Comparison of ENCODE assay signal across 11 mouse cellular contexts in the genomic region with DNA sequence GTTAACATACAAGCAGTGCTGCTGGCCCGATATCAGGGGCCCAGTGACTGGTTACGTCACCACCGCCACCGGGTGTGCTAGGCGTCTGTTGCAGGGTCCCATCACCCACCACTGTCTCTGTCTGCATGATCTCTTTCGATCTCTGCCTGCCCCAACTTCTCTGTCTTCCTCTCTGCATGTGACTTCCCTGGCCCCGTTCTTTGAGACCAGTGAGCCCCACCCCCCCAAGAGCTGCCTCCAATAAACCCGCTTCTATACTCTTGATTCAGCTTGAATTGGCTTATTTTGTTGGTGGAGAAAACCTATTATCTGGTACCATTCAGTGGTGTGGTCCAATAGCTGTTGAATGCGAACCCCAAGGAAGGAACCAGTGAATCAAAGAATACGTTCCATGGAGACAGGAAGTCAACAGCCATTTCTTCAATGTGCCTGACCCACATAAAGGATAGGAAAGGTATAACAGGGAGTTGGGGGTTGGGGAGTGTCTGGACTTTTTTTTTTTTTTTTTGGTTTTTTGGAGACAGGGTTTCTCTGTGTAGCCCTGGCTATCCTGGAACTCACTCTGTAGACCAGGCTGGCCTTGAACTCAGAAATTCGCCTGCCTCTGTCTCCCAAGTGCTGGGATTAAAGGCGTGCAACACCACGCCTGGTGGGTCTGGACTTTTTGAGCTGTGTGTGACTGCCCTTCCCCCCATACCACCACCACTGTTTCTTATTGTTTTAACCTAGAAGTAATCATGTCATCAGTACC. TPM values are rescaled to one million over a fixed set of nuclear protein-coding genes. Genes with fewer than 3 reads are reported as not detected.
DNase-seq lines count a peak whose midpoint lies in the region; ATAC-seq and TF ChIP-seq lines count a peak whose summit lies in the region.
"Had no signal": no experiment of that assay in that cellular context is flagged by ENCODE, and none has a peak within 500 bp of the region (broad histone marks: within the 10 kb centered on the region; RNA-seq: fewer than 3 reads in every experiment).

No protein-coding gene starts in this region.

- TF ChIP-seq CTCF in forebrain, postnatal 0 days (IDR thresholded peaks at IDR 0.05; ENCODE audit: low read depth) = no peak
- no peak for TF ChIP-seq CTCF in stomach, postnatal 0 days (IDR thresholded peaks at IDR 0.05; ENCODE audit: low read depth)

- H3K4me3 ChIP-seq in forebrain, embryonic 10.5 days = peak overlapping the region; percentile 44
- no peak overlapping the region for H3K4me3 ChIP-seq in forebrain, postnatal 0 days (ENCODE audit: low read depth, low read length)
- H3K4me3 ChIP-seq in midbrain, embryonic 11.5 days (ENCODE audit: low read depth, low read length) = no peak overlapping the region
- H3K4me3 ChIP-seq in midbrain, embryonic 15.5 days = no peak overlapping the region
- H3K4me3 ChIP-seq in limb, embryonic 10.5 days = no peak overlapping the region
- H3K4me3 ChIP-seq in stomach, postnatal 0 days (ENCODE audit: low read depth, low read length) = no peak overlapping the region

- no peak for ATAC-seq in forebrain, postnatal 0 days
- ATAC-seq in midbrain, embryonic 11.5 days (ENCODE audit: low FRiP score) = no peak
- ATAC-seq in midbrain, embryonic 15.5 days (replicated peaks) = no peak
- no peak for ATAC-seq in stomach, postnatal 0 days (ENCODE audit: low FRiP score, low TSS enrichment)

- 75% methylated on average over 13 of the region's 13 CpGs for WGBS in forebrain, embryonic 10.5 days
- WGBS in forebrain, postnatal 0 days = 65% methylated on average over 13 of the region's 13 CpGs
- 78% methylated on average over 13 of the region's 13 CpGs for WGBS in midbrain, embryonic 11.5 days
- 75% methylated on average over 13 of the region's 13 CpGs for WGBS in midbrain, embryonic 15.5 days
- WGBS in limb, embryonic 10.5 days = 83% methylated on average over 13 of the region's 13 CpGs
- 85% methylated on average over 13 of the region's 13 CpGs for WGBS in stomach, postnatal 0 days

- peaks cover 78% of the 10 kb centered on the region for H3K4me1 ChIP-seq in forebrain, embryonic 10.5 days
- peaks cover 28% of the 10 kb centered on the region for H3K4me1 ChIP-seq in forebrain, postnatal 0 days (ENCODE audit: insufficient read depth)
- peaks cover 50% of the 10 kb centered on the region for H3K4me1 ChIP-seq in midbrain, embryonic 11.5 days (ENCODE audit: control insufficient read depth, insufficient read depth, low read length)
- peaks cover 38% of the 10 kb centered on the region for H3K4me1 ChIP-seq in midbrain, embryonic 15.5 days
- H3K4me1 ChIP-seq in limb, embryonic 10.5 days = peaks cover 71% of the 10 kb centered on the region
- peaks cover 9% of the 10 kb centered on the region for H3K4me1 ChIP-seq in stomach, postnatal 0 days (replicated peaks; ENCODE audit: control insufficient read depth, insufficient read depth)

- H3K4me2 ChIP-seq in forebrain, postnatal 0 days (ENCODE audit: low read depth) = no peak overlapping the region
- H3K4me2 ChIP-seq in midbrain, embryonic 11.5 days = no peak overlapping the region
- no peak overlapping the region for H3K4me2 ChIP-seq in midbrain, embryonic 15.5 days
- H3K4me2 ChIP-seq in stomach, postnatal 0 days (replicated peaks; ENCODE audit: low read depth) = no peak overlapping the region

- H3K27me3 ChIP-seq in forebrain, embryonic 10.5 days (ENCODE audit: poor library complexity, severe bottlenecking) = no peaks in the 10 kb centered on the region
- no peaks in the 10 kb centered on the region for H3K27me3 ChIP-seq in forebrain, postnatal 0 days (ENCODE audit: insufficient read depth, low read length)
- H3K27me3 ChIP-seq in midbrain, embryonic 11.5 days (ENCODE audit: control insufficient read depth, insufficient read depth, low read length) = no peaks in the 10 kb centered on the region
- H3K27me3 ChIP-seq in midbrain, embryonic 15.5 days (replicated peaks) = no peaks in the 10 kb centered on the region
- no peaks in the 10 kb centered on the region for H3K27me3 ChIP-seq in limb, embryonic 10.5 days (ENCODE audit: low read depth, poor library complexity, severe bottlenecking)
- H3K27me3 ChIP-seq in stomach, postnatal 0 days (ENCODE audit: control insufficient read depth, insufficient read depth, low read length) = no peaks in the 10 kb centered on the region

- DNase-seq in forebrain, embryonic 10.5 days (ENCODE audit: extremely low spot score, low spot score) = no peak
- no peak for DNase-seq in forebrain, postnatal 0 days
- DNase-seq in midbrain, embryonic 11.5 days (ENCODE audit: low spot score, missing footprints) = no peak
- DNase-seq in limb, embryonic 10.5 days (ENCODE audit: low spot score) = no peak
- no peak for DNase-seq in stomach, postnatal 0 days (ENCODE audit: low spot score)
- no peak for DNase-seq in frontal cortex, adult 2 months (ENCODE audit: extremely low spot score in 1 of 2, low spot score in 1 of 2)
- DNase-seq in urinary bladder, postnatal 14 days (ENCODE audit: low spot score) = no peak
- DNase-seq: gastrocnemius, postnatal 10 days; right cerebral cortex, postnatal 4 days had no signal

- no peak for TF ChIP-seq EP300 in stomach, postnatal 0 days (optimal IDR thresholded peaks at IDR 0.05)

- H3K9me3 ChIP-seq in forebrain, embryonic 10.5 days = no peaks in the 10 kb centered on the region
- no peaks in the 10 kb centered on the region for H3K9me3 ChIP-seq in forebrain, postnatal 0 days (ENCODE audit: low read length)
- no peaks in the 10 kb centered on the region for H3K9me3 ChIP-seq in midbrain, embryonic 11.5 days (ENCODE audit: control insufficient read depth, low read length)
- H3K9me3 ChIP-seq in midbrain, embryonic 15.5 days = no peaks in the 10 kb centered on the region
- no peaks in the 10 kb centered on the region for H3K9me3 ChIP-seq in limb, embryonic 10.5 days (replicated peaks)
- H3K9me3 ChIP-seq in stomach, postnatal 0 days (ENCODE audit: control insufficient read depth, low read length) = no peaks in the 10 kb centered on the region

- peak overlapping the region; percentile 92 for H3K27ac ChIP-seq in forebrain, embryonic 10.5 days
- H3K27ac ChIP-seq in forebrain, postnatal 0 days (ENCODE audit: low read depth, low read length) = no peak overlapping the region
- peak overlapping the region; percentile 96; the same call in 1 of the 2 replicates for H3K27ac ChIP-seq in midbrain, embryonic 11.5 days (ENCODE audit: low read depth, low read length)
- H3K27ac ChIP-seq in midbrain, embryonic 15.5 days = no peak overlapping the region
- H3K27ac ChIP-seq in limb, embryonic 10.5 days = peak overlapping the region; percentile 94
- H3K27ac ChIP-seq in stomach, postnatal 0 days (replicated peaks) = 0 out of 2 replicates have a peak overlapping the region, but pooled peaks have one; percentile 18
- H3K27ac ChIP-seq: liver, embryonic 14.5 days had no signal

- no peak overlapping the region for H3K9ac ChIP-seq in forebrain, postnatal 0 days
- H3K9ac ChIP-seq in midbrain, embryonic 11.5 days (ENCODE audit: low read length) = no peak overlapping the region
- H3K9ac ChIP-seq in midbrain, embryonic 15.5 days = no peak overlapping the region
- no peak overlapping the region for H3K9ac ChIP-seq in stomach, postnatal 0 days (ENCODE audit: low read length)
- H3K9ac ChIP-seq: liver, embryonic 14.5 days had no signal

- no peaks in the 10 kb centered on the region for H3K36me3 ChIP-seq in forebrain, embryonic 10.5 days (replicated peaks)
- no peaks in the 10 kb centered on the region for H3K36me3 ChIP-seq in forebrain, postnatal 0 days (ENCODE audit: insufficient read depth)
- H3K36me3 ChIP-seq in midbrain, embryonic 11.5 days (ENCODE audit: control insufficient read depth, insufficient read depth, low read length) = no peaks in the 10 kb centered on the region
- H3K36me3 ChIP-seq in midbrain, embryonic 15.5 days (replicated peaks) = no peaks in the 10 kb centered on the region
- H3K36me3 ChIP-seq in limb, embryonic 10.5 days = no peaks in the 10 kb centered on the region
- H3K36me3 ChIP-seq in stomach, postnatal 0 days (ENCODE audit: control insufficient read depth, insufficient read depth, low read length) = no peaks in the 10 kb centered on the region

RNA-seq across cellular contexts. Expression of gene Cdc42ep4, which starts 35.9 kb away (rescaled TPM):
- polyA plus RNA-seq in forebrain, embryonic 10.5 days (2016; fragmentation: Nextera tagmentation; extraction: Ambion mirVana) = 107 TPM in 2 replicates
- total RNA-seq in forebrain, postnatal 0 days (2014; rRNA removed) = 86.6 and 102 TPM in 2 replicates
- polyA plus RNA-seq in forebrain, postnatal 0 days (2015; fragmentation: Nextera tagmentation; extraction: Ambion mirVana) = 75.4 and 81.0 TPM in 2 replicates
- polyA plus RNA-seq in midbrain, embryonic 11.5 days (2014; fragmentation: Nextera tagmentation; extraction: Ambion mirVana) = 54.6 and 60.4 TPM in 2 replicates
- 72.0 and 72.4 TPM in 2 replicates for polyA plus RNA-seq in midbrain, embryonic 15.5 days (2015; fragmentation: Nextera tagmentation; extraction: Ambion mirVana)
- 111 and 130 TPM in 2 replicates for polyA plus RNA-seq in limb, embryonic 10.5 days (2016; fragmentation: Nextera tagmentation; extraction: Ambion mirVana)
- polyA plus RNA-seq in stomach, postnatal 0 days (2015; fragmentation: Nextera tagmentation; extraction: Ambion mirVana) = 28.9 and 30.6 TPM in 2 replicates
- 27.6 and 27.9 TPM in 2 replicates for polyA plus RNA-seq in frontal cortex, adult 2 months (2012; rRNA removed)

Comparison
In these comparisons a context has a peak if more than half of its experiments do, and no peak if none do; other contexts are left out.
1. H3K27ac ChIP-seq: peak in forebrain, embryonic 10.5 days (single experiment), midbrain, embryonic 11.5 days (single experiment), limb, embryonic 10.5 days (single experiment) and stomach, postnatal 0 days (single experiment); none in forebrain, postnatal 0 days (single experiment) and midbrain, embryonic 15.5 days (single experiment).